Comparison of ENCODE assay signal across 9 mouse cellular contexts in the genomic region with DNA sequence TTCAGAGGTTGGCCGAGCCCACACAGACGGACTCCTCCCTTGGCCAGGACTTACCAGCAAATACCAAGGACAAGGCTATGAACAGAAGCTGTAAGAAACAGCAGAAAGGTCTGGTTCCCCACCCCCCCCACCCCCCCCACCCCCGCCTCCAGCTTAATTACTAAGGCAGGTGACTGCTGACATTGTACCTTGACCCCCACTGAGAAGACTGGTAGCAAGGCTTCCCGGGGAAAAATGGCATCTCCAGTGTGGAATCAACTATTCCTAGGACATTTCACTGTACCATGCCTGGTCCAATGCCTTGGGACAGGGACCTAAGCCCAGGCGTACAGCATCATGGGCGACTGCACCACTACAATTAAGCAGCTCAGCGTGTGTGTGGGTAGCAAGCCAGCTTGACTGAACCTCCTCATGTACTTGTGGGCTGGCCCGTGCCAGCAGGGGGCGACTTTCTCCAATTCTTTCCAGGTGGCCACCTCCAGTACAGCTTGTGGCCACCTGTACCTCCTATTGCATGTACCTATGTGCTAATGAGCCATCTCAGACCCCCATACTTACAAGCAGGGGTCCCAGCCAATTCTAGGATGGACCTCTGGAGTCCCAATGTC. TPM values are rescaled to one million over a fixed set of nuclear protein-coding genes. Genes with fewer than 3 reads are reported as not detected.
DNase-seq lines count a peak whose midpoint lies in the region; ATAC-seq and TF ChIP-seq lines count a peak whose summit lies in the region.
"Had no signal": no experiment of that assay in that cellular context is flagged by ENCODE, and none has a peak within 500 bp of the region (broad histone marks: within the 10 kb centered on the region; RNA-seq: fewer than 3 reads in every experiment).

No protein-coding gene starts in this region.

- no peak overlapping the region for H3K4me2 ChIP-seq in forebrain, postnatal 0 days (ENCODE audit: low read depth)
- no peak overlapping the region for H3K4me2 ChIP-seq in hindbrain, embryonic 11.5 days (replicated peaks; ENCODE audit: low read depth, low read length)
- H3K4me2 ChIP-seq in lung, postnatal 0 days (replicated peaks; ENCODE audit: low read depth, low read length): no peak overlapping the region

- H3K9me3 ChIP-seq in G1E (replicated peaks): no peaks in the 10 kb centered on the region
- H3K9me3 ChIP-seq in forebrain, postnatal 0 days (ENCODE audit: low read length): no peaks in the 10 kb centered on the region
- no peaks in the 10 kb centered on the region for H3K9me3 ChIP-seq in hindbrain, embryonic 11.5 days (ENCODE audit: control insufficient read depth, low read length)
- no peaks in the 10 kb centered on the region for H3K9me3 ChIP-seq in lung, postnatal 0 days (ENCODE audit: low read length)

- DNase-seq in G1E (ENCODE audit: low spot score): no peak
- peak; percentile 79 for DNase-seq in forebrain, postnatal 0 days
- DNase-seq in hindbrain, embryonic 11.5 days (ENCODE audit: low spot score): peak; percentile 79
- peak; percentile 86 to 88 for DNase-seq in layer of hippocampus, postnatal 10 days (ENCODE audit: low spot score in 2 of 2)
- DNase-seq in lung, postnatal 0 days (ENCODE audit: low spot score): peak; percentile 83
- DNase-seq in retina, postnatal 7 days (ENCODE audit: low read depth, low spot score): peak; percentile 40
- DNase-seq in urinary bladder, postnatal 25 days (ENCODE audit: low spot score): peak; percentile 85

- no peak overlapping the region for H3K27ac ChIP-seq in forebrain, postnatal 0 days (ENCODE audit: low read depth, low read length)
- no peak overlapping the region for H3K27ac ChIP-seq in hindbrain, embryonic 11.5 days (ENCODE audit: low read depth, low read length)
- H3K27ac ChIP-seq in lung, postnatal 0 days (ENCODE audit: low read length): no peak overlapping the region

- no peaks in the 10 kb centered on the region for H3K4me1 ChIP-seq in G1E (ENCODE audit: insufficient read depth, low read depth, low read length)
- H3K4me1 ChIP-seq in forebrain, postnatal 0 days (ENCODE audit: insufficient read depth): no peaks in the 10 kb centered on the region
- no peaks in the 10 kb centered on the region for H3K4me1 ChIP-seq in hindbrain, embryonic 11.5 days (replicated peaks; ENCODE audit: control insufficient read depth, insufficient read depth, low read length)
- H3K4me1 ChIP-seq in lung, postnatal 0 days (ENCODE audit: insufficient read depth, low read depth, low read length): no peaks in the 10 kb centered on the region; the same call in 1 of the 2 replicates

- ATAC-seq in G1E (ENCODE audit: extremely low read depth, insufficient number of reproducible peaks, low FRiP score, poor library complexity, severe bottlenecking): no peak
- peak; percentile 66 for ATAC-seq in cerebellum, adult (ENCODE audit: insufficient number of reproducible peaks, low FRiP score, low TSS enrichment)
- peak; percentile 71 for ATAC-seq in forebrain, postnatal 0 days
- no peak for ATAC-seq in hindbrain, embryonic 11.5 days (ENCODE audit: low FRiP score)
- peak; percentile 80 for ATAC-seq in lung, postnatal 0 days

- H3K9ac ChIP-seq in forebrain, postnatal 0 days: no peak overlapping the region
- H3K9ac ChIP-seq in hindbrain, embryonic 11.5 days (ENCODE audit: low read depth, low read length): no peak overlapping the region
- no peak overlapping the region for H3K9ac ChIP-seq in lung, postnatal 0 days (replicated peaks; ENCODE audit: low read depth)

- H3K4me3 ChIP-seq in G1E (ENCODE audit: low read depth, low read length): no peak overlapping the region
- no peak overlapping the region for H3K4me3 ChIP-seq in forebrain, postnatal 0 days (ENCODE audit: low read depth, low read length)
- H3K4me3 ChIP-seq in hindbrain, embryonic 11.5 days (ENCODE audit: low read depth, low read length): no peak overlapping the region
- no peak overlapping the region for H3K4me3 ChIP-seq in lung, postnatal 0 days (ENCODE audit: low read depth, low read length)

- 25% methylated on average over 9 of the region's 9 CpGs for WGBS in forebrain, postnatal 0 days
- 33% methylated on average over 9 of the region's 9 CpGs for WGBS in hindbrain, embryonic 11.5 days
- WGBS in lung, postnatal 0 days: 29% methylated on average over 9 of the region's 9 CpGs

- H3K36me3 ChIP-seq in G1E (replicated peaks): no peaks in the 10 kb centered on the region
- no peaks in the 10 kb centered on the region for H3K36me3 ChIP-seq in forebrain, postnatal 0 days (ENCODE audit: insufficient read depth)
- no peaks in the 10 kb centered on the region for H3K36me3 ChIP-seq in hindbrain, embryonic 11.5 days (ENCODE audit: control insufficient read depth, insufficient read depth, low read length)
- no peaks in the 10 kb centered on the region for H3K36me3 ChIP-seq in lung, postnatal 0 days (ENCODE audit: insufficient read depth, low read length)

- TF ChIP-seq EP300 in lung, postnatal 0 days (IDR thresholded peaks at IDR 0.05): no peak

- 0 out of 2 replicates have a peak, but pooled peaks have one; percentile 9 for TF ChIP-seq CTCF in G1E (IDR thresholded peaks at IDR 0.05; ENCODE audit: low read depth, low read length)
- TF ChIP-seq CTCF in forebrain, postnatal 0 days (IDR thresholded peaks at IDR 0.05; ENCODE audit: low read depth): peak; percentile 82
- TF ChIP-seq CTCF in lung, postnatal 0 days (IDR thresholded peaks at IDR 0.05): peak; percentile 90

- peaks cover 3% of the 10 kb centered on the region for H3K27me3 ChIP-seq in G1E (ENCODE audit: insufficient read depth, low read length)
- H3K27me3 ChIP-seq in forebrain, postnatal 0 days (ENCODE audit: insufficient read depth, low read length): no peaks in the 10 kb centered on the region; the same call in 1 of the 2 replicates
- H3K27me3 ChIP-seq in hindbrain, embryonic 11.5 days (ENCODE audit: control insufficient read depth, insufficient read depth, low read length): no peaks in the 10 kb centered on the region
- no peaks in the 10 kb centered on the region for H3K27me3 ChIP-seq in lung, postnatal 0 days (replicated peaks; ENCODE audit: insufficient read depth, low read length)

RNA-seq across cellular contexts. Expression of a gene that starts 37.2 kb away (rescaled TPM):
- total RNA-seq in G1E (2014; fragmentation: Nextera tagmentation) (not detected in 2 replicates), G1E (2017) (not detected in 2 replicates)
- polyA plus RNA-seq in G1E (2012): not detected in 2 replicates
- total RNA-seq in forebrain, postnatal 0 days (2014; rRNA removed): not detected in 2 replicates
- 0.23 TPM in 1 of 2 replicates, not detected in the other for polyA plus RNA-seq in forebrain, postnatal 0 days (2015; fragmentation: Nextera tagmentation; extraction: Ambion mirVana)
- polyA plus RNA-seq in hindbrain, embryonic 11.5 days (2014; fragmentation: Nextera tagmentation; extraction: Ambion mirVana): 0.40 TPM in 1 of 2 replicates, not detected in the other
- not detected for total RNA-seq in layer of hippocampus, postnatal 10 days (2021)
- not detected in 2 replicates for polyA plus RNA-seq in lung, postnatal 0 days (2015; fragmentation: Nextera tagmentation; extraction: Ambion mirVana)
- polyA plus RNA-seq: gonadal fat pad, adult 2 months had no signal

Comparison
In these comparisons a context has a peak if more than half of its experiments do, and no peak if none do; other contexts are left out.
1. ATAC-seq: peak in cerebellum, adult (single experiment), forebrain, postnatal 0 days (single experiment) and lung, postnatal 0 days (single experiment); none in G1E (single experiment) and hindbrain, embryonic 11.5 days (single experiment).
2. CTCF ChIP-seq: peak in every context shown above with its lines; median percentile 90 in lung, postnatal 0 days; 82 in forebrain, postnatal 0 days; 9 in G1E.